Mouse (Mus musculus): ENCODE results near the gene Misp.

The Misp gene

GRCm38 (mm10) chr10:79854801-79855541 lies 34.2 kb downstream of the Misp start:
- peak; percentile 61 for DNase-seq (ENCODE audit: low read depth, low spot score)

GRCm38 (mm10) chr10:79855558-79856184 lies 34.9 kb downstream of the Misp start:
- DNase-seq (ENCODE audit: low read depth, low spot score): no peak

GRCm38 (mm10) chr10:79856280-79856679 lies 35.5 kb downstream of the Misp start:
- DNase-seq (ENCODE audit: low read depth, low spot score): no peak

GRCm38 (mm10) chr10:79856704-79857451 lies 36.1 kb downstream of the Misp start:
- no peak for DNase-seq (ENCODE audit: low read depth, low spot score)

- no peak for DNase-seq (ENCODE audit: low read depth, low spot score)
Observed at GRCm38 (mm10) chr10:79857452-79857811, 36.6 kb downstream of the Misp start.

GRCm38 (mm10) chr10:79857894-79858293 lies 37.1 kb downstream of the Misp start:
- no peak for DNase-seq (ENCODE audit: low read depth, low spot score)

GRCm38 (mm10) chr10:79858416-79859074 lies 37.8 kb downstream of the Misp start:
- DNase-seq (ENCODE audit: low read depth, low spot score): no peak

- no peak for DNase-seq (ENCODE audit: low read depth, low spot score)
Observed at GRCm38 (mm10) chr10:79859116-79859515, 38.3 kb downstream of the Misp start.

GRCm38 (mm10) chr10:79860079-79860911 lies 39.5 kb downstream of the Misp start:
- no peak for DNase-seq (ENCODE audit: low read depth, low spot score)

- DNase-seq (ENCODE audit: low read depth, low spot score): no peak
Observed at GRCm38 (mm10) chr10:79861230-79862048, 40.6 kb downstream of the Misp start.

GRCm38 (mm10) chr10:79862049-79862788 lies 41.4 kb downstream of the Misp start:
- DNase-seq (ENCODE audit: low read depth, low spot score): no peak

- no peak for DNase-seq (ENCODE audit: low read depth, low spot score)
Observed at GRCm38 (mm10) chr10:79862925-79863324, 42.1 kb downstream of the Misp start.

- no peak for DNase-seq (ENCODE audit: low read depth, low spot score)
Observed at GRCm38 (mm10) chr10:79864351-79865188, 43.8 kb downstream of the Misp start.

GRCm38 (mm10) chr10:79865189-79865601 lies 44.4 kb downstream of the Misp start:
- DNase-seq (ENCODE audit: low read depth, low spot score): no peak

GRCm38 (mm10) chr10:79865801-79866295 lies 45.1 kb downstream of the Misp start:
- DNase-seq (ENCODE audit: low read depth, low spot score): no peak

- DNase-seq (ENCODE audit: low read depth, low spot score): no peak
Observed at GRCm38 (mm10) chr10:79866601-79867000, 45.8 kb downstream of the Misp start.

- DNase-seq (ENCODE audit: low read depth, low spot score): no peak
Observed at GRCm38 (mm10) chr10:79871845-79872244, 51.1 kb downstream of the Misp start.

- no peak for DNase-seq (ENCODE audit: low read depth, low spot score)
Observed at GRCm38 (mm10) chr10:79872862-79873261, 52.1 kb downstream of the Misp start.
